Mouse (Mus musculus) adrenal gland, postnatal 14 days (tissue): ENCODE results near the gene Ube2v1. TPM values are rescaled to one million over a fixed set of nuclear protein-coding genes. Genes with fewer than 3 reads are reported as not detected.

Experiments
- DNase-seq: peaks from one replicate; pipeline ENCODE4 v3.0.0; 2021; ENCODE audit warnings: mixed read lengths
- total RNA-seq: library from RNA; stranded (reverse); gene quantifications from 2 replicates; pipeline ENCODE4 v1.2.3, GENCODE M21; 2021

Gene Ube2v1
- total RNA-seq, 1 experiment from 2014 or later, result 172 TPM

DNA sequence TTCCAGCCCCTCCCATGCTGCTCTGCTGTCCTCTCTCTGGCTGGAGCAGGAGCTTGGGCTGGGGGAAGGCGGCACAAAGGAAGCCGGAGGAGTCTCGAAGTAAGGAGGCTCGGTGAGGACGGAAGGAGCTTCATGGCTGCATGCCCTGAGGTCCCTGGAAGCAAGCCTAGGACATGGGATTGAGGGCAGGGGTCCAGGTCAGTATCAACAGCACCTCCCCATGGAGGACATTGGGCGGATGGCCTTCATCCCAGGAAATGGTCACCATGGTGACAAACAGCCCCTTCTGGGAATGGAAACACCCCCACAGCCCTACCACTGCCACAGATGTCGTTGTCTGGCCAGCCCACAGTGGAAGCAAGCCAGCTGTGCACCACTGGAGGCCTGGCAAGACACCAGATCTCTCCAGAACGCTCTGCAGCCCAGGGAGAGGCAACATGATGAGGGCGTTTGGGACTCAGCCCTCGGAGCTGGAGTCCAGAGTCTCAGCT lies 37.4 kb downstream of the Ube2v1 start:
- peak; percentile 90 for DNase-seq

DNA sequence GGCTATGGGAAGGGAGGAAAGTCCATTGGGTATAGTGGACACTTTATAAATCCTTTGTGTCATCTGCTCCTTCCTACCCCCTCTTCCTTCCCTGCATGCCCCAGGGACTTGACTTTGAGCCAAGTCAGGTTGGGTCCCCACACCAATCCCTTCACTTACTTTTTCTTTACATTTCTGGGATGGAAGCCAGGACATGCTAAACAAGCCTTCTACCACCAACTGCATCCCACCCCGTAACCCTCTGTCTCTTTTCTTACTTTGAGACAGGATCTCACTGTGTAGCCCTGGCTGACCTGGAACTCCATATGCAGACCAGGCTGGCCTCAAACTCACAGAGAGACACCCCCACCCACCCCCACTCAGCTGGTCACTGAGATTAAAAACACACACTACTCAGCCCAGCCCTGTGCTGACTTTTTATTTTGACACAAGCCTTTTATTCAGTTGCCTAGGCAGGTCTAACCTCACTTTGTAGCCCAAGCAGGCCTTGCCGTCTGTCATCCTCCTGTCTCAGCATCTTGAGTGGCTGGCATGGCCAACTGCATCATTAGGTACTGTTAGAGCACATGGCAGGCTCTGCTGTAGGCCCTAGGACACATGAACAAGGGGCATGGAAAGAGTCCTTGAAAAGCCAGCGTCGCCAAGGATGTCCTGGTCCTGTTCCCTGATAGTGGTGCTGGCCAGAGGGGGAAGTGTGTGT lies 38.2 kb downstream of the Ube2v1 start:
- DNase-seq, result no peak

DNA sequence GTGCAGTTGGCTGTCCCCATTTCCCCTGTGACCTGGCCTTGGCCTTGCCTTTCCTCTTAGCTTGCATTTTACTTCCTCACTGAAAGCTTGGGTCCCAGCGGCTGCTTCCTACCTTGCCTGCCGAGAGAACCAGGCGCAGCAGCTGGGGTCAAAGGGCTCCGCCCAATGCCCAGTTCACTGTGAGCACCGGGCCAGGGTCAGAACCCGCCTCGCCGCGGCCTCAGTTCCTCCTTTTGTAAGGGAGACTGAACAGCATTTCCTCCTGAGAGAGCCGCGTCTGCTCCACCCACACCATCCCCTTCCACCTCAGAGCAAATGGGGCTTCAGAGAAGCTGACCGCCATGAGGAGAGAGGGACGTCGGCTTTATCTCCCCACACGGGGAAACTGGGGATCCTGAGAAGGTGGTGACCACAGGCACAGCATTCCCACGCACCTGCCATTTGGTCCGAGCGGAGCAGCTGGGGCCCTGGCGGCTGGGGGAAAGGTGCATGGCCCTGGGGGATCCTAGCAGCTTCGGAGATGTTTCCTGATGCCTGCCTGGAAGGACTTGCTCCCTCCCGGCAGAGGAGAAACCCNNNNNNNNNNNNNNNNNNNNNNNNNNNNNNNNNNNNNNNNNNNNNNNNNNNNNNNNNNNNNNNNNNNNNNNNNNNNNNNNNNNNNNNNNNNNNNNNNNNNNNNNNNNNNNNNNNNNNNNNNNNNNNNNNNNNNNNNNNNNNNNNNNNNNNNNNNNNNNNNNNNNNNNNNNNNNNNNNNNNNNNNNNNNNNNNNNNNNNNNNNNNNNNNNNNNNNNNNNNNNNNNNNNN lies 42.9 kb downstream of the Ube2v1 start:
- DNase-seq, result peak; percentile 70

DNA sequence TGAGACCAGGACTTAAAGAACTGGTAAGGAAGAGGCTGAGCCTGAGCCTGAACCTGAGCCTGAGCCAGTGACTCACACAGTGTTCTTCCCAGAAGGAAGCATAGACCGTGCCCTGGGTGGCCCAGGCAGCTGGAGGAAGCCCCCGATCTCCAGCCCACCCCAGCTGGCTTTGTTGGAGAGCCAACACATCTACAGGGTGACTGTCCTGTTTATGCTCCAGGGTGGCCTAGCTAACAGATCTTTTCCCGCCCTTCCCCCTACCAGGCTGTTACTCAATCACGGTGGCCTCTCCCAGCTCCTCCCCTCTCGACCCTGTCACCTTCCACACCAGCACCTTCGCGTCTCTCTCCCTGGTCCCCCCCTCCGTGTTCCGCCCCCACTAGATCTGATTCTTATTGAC lies 44.9 kb downstream of the Ube2v1 start:
- peak; percentile 53 for DNase-seq

DNA sequence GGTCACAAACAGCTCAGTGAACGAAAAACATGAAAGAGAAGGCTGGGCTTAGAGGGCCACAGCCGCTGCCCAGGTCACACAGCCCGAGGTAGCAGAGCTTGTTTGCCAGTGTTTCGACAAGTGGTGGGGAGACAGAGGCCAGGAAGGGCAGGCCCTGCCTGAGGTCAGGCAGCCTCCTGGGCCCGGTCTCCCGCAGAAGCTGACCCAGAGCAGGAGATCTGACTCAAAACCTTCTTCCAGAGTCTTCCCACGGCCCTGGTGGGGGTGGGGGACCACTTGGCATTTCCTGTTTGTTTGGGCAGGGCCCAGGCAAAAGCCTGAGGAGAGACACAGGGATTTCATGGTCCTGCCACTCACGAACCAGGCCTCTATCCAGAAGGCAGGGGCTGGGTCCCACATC lies 45.9 kb downstream of the Ube2v1 start:
- DNase-seq, result peak; percentile 76

DNA sequence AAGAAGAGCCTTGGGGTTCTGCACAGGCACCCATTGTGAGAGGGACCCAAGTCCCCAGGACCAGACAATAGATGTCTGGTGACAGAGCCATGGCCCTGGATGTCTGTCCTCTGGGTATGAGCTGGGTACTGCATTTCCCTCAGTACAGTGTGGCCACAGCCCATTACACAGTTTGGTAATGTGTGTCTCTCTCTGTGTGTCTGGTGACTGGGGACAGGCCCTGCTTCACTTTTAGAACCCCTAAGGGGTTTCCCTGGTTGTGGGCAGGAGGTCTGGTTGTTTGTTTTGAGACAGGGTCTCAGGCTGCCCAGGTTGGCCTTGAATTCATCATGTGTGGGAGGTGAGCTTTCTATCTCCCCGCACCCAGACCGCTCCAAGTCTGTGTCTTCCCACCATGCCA lies 46.6 kb downstream of the Ube2v1 start:
- no peak for DNase-seq

DNA sequence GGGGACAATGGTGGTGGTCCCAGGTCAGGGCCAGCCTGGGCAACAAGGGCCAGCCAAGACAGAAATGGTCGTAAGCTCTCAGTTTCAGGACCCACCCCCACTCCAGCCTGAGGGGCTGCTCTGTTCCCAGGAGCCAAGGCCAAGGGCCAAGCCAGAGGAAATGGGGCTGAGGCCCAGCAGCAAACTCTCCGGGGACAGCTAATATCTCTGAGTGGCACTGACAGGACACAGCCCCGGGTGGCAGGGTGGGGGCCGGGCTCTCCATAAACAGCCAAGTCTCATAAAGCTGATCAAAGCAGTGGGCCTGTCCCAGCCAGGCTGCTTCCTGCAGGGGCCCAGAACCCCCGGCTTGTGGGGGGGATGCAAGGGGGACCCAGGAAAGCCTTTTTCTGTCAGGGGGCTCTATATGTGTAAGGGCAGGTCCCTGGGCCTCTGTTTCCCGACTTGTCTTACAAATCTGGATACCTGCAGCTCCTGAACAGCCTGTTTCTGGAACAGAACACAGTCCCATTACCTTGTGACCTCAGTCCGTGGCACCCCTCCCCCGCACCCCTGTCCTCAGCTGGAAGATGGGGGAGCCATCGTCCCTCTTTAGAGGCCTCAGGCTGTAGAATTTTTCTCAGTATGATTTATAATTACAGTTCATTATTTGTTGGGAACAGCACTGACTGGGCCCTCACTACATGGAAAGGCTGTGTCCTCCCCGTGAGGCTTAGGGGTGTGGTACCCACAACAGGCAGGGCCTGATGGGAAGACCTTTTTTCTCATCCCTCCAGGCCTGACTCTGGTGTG lies 48.5 kb downstream of the Ube2v1 start:
- no peak for DNase-seq

DNA sequence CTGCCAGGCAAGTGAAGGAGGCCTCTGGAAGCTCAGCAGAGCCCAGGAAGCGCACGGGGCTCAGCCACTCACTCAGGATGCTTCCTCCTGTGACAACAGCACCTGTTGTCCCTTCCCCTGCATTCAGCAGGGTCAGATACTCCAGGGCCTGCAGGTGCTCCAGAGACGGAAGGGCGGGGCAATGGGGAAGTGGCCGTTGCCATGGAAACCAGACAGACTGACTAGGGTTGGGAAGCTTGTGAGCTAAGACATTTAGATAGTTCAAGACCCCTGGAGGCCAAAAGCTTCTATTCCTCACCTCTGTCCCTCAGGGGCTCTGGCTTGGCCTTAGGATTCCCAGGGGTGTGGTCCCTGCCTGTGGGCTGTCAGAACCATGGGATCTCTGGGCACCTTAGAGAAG lies 53.4 kb downstream of the Ube2v1 start:
- DNase-seq, result no peak

DNA sequence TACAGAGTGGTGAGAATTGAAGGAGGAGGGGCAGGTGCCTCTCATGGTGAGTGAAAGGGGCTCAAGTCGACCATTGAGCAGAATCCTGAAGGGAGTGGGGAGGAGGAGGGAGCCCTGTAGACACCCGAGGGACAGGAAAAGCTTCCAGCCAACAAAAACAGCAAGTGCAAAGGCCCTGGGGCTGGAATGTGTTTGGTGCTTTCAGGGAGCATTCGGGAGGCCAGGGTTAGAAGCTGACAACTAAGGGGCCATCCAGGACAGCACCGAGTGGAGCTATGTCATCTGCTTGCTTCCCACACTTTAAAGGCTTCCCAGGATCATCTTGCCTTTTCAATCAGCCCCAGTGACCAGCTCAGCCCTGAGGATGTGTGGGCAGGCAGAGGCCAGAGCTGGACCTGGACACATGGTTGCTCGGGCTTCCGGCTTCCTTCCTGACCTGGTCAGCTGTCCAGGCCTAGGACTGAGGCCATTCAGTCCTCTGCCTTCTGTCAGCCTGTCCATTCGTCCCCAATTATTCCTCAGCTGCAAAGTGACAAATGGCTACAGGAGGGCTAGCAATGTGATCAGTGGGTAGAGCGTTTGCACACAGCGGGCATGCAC lies 54.6 kb downstream of the Ube2v1 start:
- no peak for DNase-seq

DNA sequence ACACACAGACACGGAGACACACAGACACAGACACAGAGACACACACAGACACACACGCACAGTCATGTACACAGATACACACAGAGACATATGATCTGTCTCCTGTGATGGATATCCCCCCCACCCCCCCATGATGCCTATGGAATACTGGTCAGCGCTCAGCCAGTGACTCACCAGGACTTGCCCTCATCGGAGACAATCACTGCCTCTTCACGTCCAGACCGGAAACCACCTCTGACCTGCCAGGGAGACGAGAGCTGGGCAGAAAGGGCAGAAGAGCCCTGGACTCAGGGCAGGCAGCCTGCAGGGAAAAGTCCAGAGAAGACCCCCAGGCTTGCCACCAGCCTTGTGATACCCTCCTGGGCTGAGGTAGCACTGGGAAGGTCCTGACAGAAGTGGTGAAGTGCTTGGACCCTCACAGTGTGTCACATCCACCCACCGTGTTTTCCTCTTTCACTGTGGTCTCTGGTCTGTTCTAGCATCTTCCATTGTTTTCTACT lies 55.7 kb downstream of the Ube2v1 start:
- no peak for DNase-seq

DNA sequence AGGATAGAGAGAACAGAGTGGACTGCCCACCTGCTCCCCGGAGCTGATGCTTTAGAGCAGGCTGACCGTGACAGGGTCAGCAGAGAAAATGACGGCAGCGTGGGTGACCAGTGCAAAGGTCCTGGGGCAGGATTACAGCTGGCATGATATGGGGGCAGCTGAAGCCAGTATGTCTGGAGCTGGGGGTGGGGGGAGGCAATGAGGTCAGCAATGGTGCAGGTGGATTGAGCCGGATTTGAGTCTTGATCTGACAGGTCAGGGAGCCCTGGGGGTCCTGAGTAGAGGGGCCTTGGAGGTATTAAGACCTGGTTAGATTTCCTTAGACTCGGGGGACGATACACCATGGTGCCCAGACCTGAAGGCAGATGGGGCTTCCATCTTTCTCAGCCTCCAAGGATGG lies 56.3 kb downstream of the Ube2v1 start:
- DNase-seq, result no peak

DNA sequence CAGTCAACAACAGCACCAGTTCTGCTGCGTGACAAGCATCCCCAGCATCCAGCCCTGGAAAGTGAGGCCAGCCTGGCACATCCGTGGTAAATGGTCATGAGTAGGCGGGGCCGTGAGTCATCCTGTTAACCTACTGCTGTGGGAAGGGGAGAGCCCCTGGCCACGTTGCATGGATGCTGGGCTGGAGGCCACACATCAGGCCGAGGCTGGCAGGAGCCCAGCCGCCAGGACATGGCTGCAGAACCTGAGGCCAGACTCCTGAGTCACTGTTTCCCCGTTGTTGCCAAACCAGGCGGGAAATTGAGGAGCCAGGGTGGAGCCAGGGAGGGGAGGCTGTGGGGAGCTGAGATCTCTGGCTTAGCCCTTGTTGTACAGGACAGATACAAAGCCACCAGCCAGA lies 57.1 kb downstream of the Ube2v1 start:
- DNase-seq, result peak; percentile 83

DNA sequence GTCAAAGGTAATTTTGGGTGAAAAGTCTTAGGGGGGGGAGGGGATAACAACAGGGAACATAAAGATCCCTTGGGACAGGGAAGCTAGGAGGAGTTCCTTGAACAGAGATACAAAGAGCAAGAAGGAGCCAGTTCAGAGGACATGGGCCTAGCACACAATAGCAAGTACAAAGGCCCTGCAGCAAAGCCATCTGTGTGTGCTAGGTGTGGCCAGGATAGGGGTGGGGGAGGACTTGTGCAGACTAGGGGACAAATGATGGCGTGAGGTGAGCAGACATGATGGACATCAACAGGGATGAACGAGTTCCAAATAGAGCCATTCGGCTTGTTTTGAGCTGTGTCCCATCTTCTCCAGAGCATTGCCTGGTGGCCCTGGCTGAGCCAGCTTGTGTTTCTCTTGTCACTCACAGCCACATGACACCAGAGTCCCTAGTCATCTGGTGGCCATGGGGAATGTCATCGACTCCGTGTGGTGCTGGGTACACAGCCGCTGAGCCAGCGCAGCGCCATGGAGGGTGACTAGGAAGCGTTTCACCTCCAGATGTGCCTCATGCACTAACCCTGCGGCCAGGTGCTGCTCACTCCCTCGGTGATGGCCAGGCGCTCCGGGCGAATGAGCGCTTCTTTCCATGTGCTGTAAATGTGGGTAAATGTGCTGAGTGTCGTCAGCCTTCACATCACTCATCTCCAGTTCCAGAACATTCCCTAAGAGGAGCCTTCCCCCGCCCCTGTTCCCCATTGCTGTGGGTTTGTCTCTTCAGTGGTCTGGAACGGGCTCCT lies 60.3 kb downstream of the Ube2v1 start:
- DNase-seq, result no peak

DNA sequence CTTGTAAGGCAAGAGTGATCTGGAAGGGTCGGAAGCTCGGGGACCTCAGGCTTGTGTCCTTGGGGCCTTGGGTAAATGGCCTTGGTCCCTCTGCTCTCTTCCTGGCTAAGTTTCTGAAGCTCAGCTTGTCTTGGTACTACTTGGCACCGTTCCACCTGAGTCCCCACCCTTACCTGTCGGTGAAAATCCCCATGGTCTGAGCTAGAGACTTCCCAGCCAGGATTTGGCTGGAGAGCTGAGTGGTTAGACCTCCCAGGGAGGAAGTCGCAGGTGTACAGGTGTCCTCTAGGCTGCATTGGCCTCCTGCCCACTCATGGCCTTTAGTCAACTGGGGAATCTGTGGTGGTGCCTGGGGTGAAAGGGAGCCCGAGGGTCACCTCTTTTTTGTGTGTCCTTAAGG lies 61.1 kb downstream of the Ube2v1 start:
- DNase-seq, result no peak

DNA sequence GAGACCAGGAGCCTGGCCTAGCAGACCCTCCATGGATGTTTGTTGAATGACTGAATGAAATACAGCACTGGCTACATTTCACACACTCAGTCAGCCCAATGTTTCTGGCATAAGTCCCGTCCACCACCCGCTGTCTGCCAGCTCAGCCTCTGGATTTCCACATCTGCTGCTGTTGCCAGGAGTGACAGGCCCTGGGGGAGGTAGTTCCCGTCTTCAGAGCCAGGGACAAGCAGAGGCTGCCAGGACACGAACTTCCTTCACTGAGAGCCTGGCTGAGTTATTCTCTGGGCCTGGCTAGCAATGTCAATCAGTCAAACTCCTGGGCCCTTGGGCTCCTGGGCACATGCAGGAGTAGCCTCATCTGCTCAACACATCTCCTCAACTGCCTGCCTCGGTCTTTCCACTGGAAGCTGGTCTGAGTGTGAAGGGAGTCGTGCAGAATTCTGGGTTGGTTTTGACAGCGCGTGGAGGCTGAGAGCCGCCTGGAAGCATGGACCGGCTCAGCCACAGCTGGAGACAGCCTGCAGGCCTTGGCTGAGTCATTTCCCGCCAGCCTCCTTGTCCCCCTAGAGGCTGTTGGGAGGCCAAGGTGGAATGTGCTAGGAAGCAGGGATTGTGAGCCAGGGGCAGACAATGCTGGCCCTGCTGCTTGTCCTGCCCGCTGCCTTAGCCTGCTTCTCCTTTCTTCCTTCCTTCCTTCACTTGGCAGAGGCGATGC lies 61.8 kb downstream of the Ube2v1 start:
- peak; percentile 93 for DNase-seq

DNA sequence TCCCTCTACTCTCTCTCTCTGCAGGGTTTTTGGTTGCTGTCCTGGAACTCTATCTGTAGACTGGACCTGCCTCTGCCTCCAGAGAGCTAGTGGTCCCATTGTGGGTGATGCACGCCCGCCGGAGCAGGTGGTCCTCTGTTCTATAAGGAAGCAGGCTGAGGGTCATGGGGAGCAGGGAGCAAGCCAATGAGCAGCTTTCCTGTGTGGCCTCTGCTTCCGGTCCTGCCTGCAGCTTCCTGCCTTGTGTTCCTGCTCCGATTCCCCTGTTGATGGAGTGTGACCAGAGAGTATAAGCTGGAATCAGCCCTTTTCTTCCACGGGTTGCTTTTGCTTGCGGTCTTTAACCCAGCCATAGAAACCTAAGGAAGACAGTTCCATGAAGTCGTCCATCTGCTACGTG lies 63.8 kb downstream of the Ube2v1 start:
- DNase-seq, result no peak

DNA sequence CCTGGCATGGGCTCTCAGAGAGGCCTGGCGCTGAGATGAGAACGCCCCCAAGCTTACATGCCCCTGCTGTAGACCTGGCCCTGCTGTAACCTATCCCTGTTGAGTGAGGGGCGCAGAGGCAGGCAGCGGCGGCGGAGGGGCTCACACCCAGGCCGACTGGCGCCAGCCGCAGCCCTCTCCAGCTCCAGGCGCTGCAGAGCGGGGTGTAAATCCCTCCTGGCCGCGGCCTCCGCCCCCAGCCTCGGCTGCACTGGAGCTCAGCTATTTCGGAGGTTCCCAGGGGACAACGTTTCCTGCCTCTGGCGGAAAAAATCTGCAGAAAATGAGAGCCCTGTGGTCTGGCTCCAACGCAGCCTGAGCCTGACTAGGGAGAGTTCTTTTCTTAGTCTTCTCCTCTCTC lies 66.2 kb downstream of the Ube2v1 start:
- DNase-seq, result peak; percentile 66

DNA sequence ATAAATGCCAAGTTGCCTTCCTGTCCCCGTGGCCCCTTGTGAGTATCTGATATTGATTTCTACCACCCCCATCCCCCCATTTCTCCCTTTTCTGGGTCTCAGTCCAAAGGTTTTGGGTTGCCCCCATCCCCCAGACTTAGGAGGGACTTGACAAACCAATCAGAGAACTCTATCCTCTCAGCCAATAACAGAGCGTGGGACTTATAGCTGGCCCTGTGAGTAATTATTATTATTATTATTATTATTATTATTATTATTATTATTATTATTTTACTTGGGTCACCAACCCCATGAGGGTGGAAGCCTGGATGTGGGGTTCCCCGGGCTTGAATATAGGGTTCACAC lies 66.6 kb downstream of the Ube2v1 start:
- no peak for DNase-seq

DNA sequence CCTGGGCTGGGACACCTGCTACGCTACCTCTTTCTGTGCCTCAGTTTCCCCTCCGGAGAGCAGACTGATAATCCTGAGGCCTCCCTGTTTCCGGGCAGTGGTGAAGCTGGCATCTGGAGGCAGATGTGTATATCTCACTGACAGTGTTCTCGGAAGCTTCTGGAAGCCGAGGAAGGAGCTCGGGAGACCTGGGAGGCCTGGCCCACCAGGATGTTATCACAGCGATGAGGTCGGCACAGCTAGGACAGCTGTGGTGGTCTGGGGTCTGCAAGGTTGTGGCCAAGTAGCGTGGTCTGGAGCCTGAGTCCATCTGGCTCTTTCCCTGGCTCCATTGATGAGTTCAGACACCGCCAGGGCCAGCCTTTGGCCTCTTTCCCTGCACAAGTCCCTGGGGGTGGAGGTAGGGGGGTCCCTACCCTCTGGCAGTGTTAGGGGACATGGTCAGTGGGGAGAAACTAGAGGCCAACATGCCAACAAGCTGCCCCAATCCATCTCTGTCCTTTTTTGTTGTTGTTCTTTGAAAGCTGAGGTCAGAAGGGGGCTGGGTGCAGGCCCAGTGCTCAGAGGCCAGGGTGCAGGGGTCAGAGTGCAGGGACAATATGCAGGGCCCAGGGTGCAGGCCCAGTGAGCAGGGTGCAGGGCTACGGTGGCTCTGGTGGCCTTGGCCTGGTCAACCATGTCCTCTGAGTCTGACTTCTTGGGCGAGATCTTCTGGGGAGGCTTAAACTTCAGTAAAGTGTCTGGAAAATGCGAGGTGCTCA lies 67.2 kb downstream of the Ube2v1 start:
- no peak for DNase-seq

DNA sequence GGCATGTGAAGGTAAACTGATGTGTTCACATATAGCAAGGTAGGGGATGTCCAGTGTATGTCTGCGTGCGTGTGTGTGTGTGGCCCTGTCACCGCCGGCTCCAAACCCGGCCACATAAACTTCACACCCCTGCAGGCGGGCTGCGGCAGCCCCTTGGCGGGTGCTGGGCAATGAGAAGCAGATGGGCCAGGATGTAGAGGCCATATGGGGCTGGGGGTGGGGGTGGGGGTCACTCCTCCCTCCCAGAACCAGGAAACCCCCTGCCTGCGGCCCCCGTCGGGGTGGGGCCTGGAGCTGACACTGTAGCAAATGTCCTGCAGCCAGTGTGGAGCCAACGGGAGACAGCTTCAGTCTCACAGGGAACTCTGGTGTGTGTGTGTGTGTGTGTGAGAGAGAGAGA lies 68.2 kb downstream of the Ube2v1 start:
- DNase-seq, result no peak
